Mouse (Mus musculus) bone marrow, adult 2 months (tissue): ENCODE measurements at regions not wholly inside any gene's neighbourhood (a gene's known extent, or its start where the extent isn't known, plus 50 kb on each side); places are given as distances from the start of the nearest gene placed in this dataset.

Experiments
- H3K27ac ChIP-seq: fragments of 200-500 bp; 2 replicates; pipeline ENCODE4 v1.5.1; 2012; ENCODE audit warnings: low read depth, mild to moderate bottlenecking, control low read depth, inconsistent platforms, low read length; ENCODE audit not compliant: control insufficient read depth, poor library complexity, insufficient read depth
- H3K4me1 ChIP-seq: fragments of 200-500 bp; 2 replicates; pipeline ENCODE4 v1.6.1; 2011; ENCODE audit warnings: low read length; ENCODE audit not compliant: control insufficient read depth, insufficient read depth
- H3K4me3 ChIP-seq: fragments of 200-500 bp; replicated peaks from 2 replicates; pipeline ENCODE3; 2011; ENCODE audit warnings: mild to moderate bottlenecking, low read depth, low read length, control low read depth; ENCODE audit not compliant: control insufficient read depth
- CTCF ChIP-seq: fragments of 200-500 bp; IDR thresholded peaks from 2 replicates; pipeline ENCODE4 v1.5.1; 2011; ENCODE audit warnings: low read length, control low read depth; ENCODE audit not compliant: control insufficient read depth, insufficient read depth
- POLR2A ChIP-seq: fragments of 200-500 bp; IDR thresholded peaks from 2 replicates; pipeline ENCODE4 v1.6.1; 2011; ENCODE audit warnings: low read depth, mild to moderate bottlenecking, control low read depth, low read length, borderline replicate concordance; ENCODE audit not compliant: control insufficient read depth
- WGBS: fragments of 180-500 bp; shearing (Covaris S2); methylation state at CpG from one replicate; pipeline ENCODE4 v1.1.7; 2018; 5-methylcytosine and 5-hydroxymethylcytosine counted together

DNA sequence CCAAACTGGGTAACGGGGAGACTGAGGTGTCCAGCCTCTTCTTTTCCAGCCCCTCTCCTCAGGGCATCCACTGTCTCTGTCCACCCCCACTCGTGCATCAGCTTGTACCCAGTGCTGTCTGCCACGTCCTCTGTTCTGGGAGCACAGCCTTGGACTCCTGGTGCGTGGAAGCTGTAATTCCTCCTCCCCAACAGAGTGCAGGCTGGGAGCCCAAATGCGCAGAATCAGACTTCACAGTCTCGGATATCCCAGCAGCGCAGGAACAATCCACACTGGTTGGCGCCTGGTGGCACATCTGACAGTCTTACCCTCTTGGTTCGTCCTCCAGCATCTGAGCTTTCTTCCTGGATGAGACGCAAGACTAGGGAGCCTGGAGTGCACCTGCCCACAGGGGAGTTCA lies 61.9 kb upstream of the Ipo5 start:
- H3K27ac ChIP-seq = no peak overlapping the region
- no peaks in the 10 kb centered on the region for H3K4me1 ChIP-seq
- WGBS = 75% methylated on average over 10 of the region's 10 CpGs
- no peak for TF ChIP-seq POLR2A
- no peak for TF ChIP-seq CTCF
- H3K4me3 ChIP-seq = no peak overlapping the region

DNA sequence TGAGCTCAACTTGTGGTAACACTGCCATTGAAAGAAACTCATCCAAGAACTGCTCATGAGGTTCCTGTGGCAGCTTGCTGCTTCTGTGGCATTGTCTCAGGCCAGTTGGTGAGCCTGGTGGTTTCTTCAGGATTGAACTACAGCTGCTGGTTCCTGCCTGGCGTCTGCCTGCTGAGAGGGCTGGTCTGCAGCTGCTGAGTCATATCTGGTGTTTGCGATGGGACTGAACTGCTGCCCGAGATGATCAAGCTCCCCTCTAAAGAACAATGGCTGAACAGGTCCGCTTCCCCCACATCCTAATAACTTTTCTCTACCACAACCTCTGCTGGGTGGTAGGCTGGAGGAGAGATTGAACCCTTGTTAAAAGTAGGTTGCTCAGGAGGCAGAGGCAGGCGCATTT lies 57.4 kb upstream of the Ipo5 start:
- H3K4me3 ChIP-seq = no peak overlapping the region
- no peaks in the 10 kb centered on the region for H3K4me1 ChIP-seq
- WGBS = 77% methylated on average over 5 of the region's 5 CpGs
- H3K27ac ChIP-seq = no peak overlapping the region
- no peak for TF ChIP-seq CTCF
- TF ChIP-seq POLR2A = no peak

DNA sequence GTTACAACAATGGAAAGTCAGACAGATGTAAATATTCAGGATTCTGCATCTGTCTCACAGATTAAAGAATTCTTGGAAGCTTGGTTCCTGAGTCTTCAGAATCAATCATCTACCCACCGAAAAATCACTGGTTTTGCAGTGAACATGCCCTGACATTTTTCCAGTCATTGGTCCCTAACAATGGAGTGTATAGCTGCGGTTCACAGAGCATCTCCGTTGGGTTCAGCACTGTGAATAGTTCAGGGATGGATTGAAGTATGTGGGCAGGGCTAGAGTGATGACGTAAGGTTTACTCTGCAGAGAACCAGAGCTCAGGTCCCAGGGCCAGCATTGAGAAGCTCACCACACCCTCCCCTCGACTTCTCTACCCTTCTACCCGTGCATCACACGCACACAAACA lies 56.5 kb upstream of the Ipo5 start:
- 79% methylated on average over 7 of the region's 7 CpGs for WGBS
- TF ChIP-seq POLR2A = no peak
- no peak for TF ChIP-seq CTCF
- H3K4me1 ChIP-seq = no peaks in the 10 kb centered on the region
- H3K4me3 ChIP-seq = no peak overlapping the region
- no peak overlapping the region for H3K27ac ChIP-seq

- 91% methylated on average over 13 of the region's 13 CpGs for WGBS
Measured at GRCm38 (mm10) chr14:120855181-120855580, 55.8 kb upstream of the Ipo5 start.

More at GRCm38 (mm10) chr14:120855181-120855580, 55.8 kb upstream of the Ipo5 start:
- TF ChIP-seq CTCF (no peak), POLR2A (no peak)
- Histone ChIP-seq H3K4me1 (no peaks in the 10 kb centered on the region), H3K4me3 (no peak overlapping the region), H3K27ac (no peak overlapping the region)
